30 mouse cellular contexts compared by ENCODE assay signal in genomic region chr3:60519337-60519736, GRCm38 (mm10). TPM values are rescaled to one million over a fixed set of nuclear protein-coding genes. Genes with fewer than 3 reads are reported as not detected.
DNase-seq lines count a peak whose midpoint lies in the region; ATAC-seq and TF ChIP-seq lines count a peak whose summit lies in the region.
"Had no signal": no experiment of that assay in that cellular context is flagged by ENCODE, and none has a peak within 500 bp of the region (broad histone marks: within the 10 kb centered on the region; RNA-seq: fewer than 3 reads in every experiment).

No protein-coding gene starts in this region.

- no peak overlapping the region for H3K4me3 ChIP-seq in heart, postnatal 0 days (ENCODE audit: low read depth, low read length)
- H3K4me3 ChIP-seq in forebrain, embryonic 14.5 days (ENCODE audit: low read depth, low read length): no peak overlapping the region
- H3K4me3 ChIP-seq: embryonic facial prominence, embryonic 10.5 days; embryonic facial prominence, embryonic 15.5 days; forebrain, embryonic 12.5 days; heart, adult 2 months; heart, embryonic 13.5 days; hindbrain, embryonic 12.5 days; kidney, embryonic 15.5 days; layer of hippocampus, adult 2 months; left cerebral cortex, adult 2 months; limb, embryonic 13.5 days; lung, embryonic 15.5 days; midbrain, embryonic 10.5 days; midbrain, embryonic 15.5 days had no signal

- H3K36me3 ChIP-seq in heart, postnatal 0 days (replicated peaks; ENCODE audit: control insufficient read depth, insufficient read depth, low read length): no peaks in the 10 kb centered on the region
- H3K36me3 ChIP-seq in forebrain, embryonic 14.5 days (ENCODE audit: control insufficient read depth, insufficient read depth, low read length): no peaks in the 10 kb centered on the region
- H3K36me3 ChIP-seq: embryonic facial prominence, embryonic 10.5 days; embryonic facial prominence, embryonic 15.5 days; forebrain, embryonic 12.5 days; heart, embryonic 13.5 days; hindbrain, embryonic 12.5 days; kidney, embryonic 15.5 days; limb, embryonic 13.5 days; lung, embryonic 15.5 days; midbrain, embryonic 10.5 days; midbrain, embryonic 15.5 days had no signal

- intact Hi-C loops in heart, postnatal 10 days (cut with DNase I): no loop called here

- WGBS in heart, postnatal 0 days: 60% methylated on average over 3 of the region's 3 CpGs
- WGBS in forebrain, embryonic 14.5 days: 79% methylated on average over 3 of the region's 3 CpGs

- H3K4me1 ChIP-seq in heart, postnatal 0 days (ENCODE audit: control insufficient read depth, insufficient read depth): peaks cover 33% of the 10 kb centered on the region
- peaks cover 2% of the 10 kb centered on the region; the same call in 1 of the 2 replicates for H3K4me1 ChIP-seq in forebrain, embryonic 14.5 days (ENCODE audit: control insufficient read depth, insufficient read depth, low read length)
- H3K4me1 ChIP-seq: hindbrain, embryonic 12.5 days; midbrain, embryonic 15.5 days had no signal

- no peak overlapping the region for H3K4me2 ChIP-seq in heart, postnatal 0 days (ENCODE audit: low read depth, low read length)
- H3K4me2 ChIP-seq in forebrain, embryonic 14.5 days (ENCODE audit: low read length): no peak overlapping the region
- H3K4me2 ChIP-seq: embryonic facial prominence, embryonic 15.5 days; forebrain, embryonic 12.5 days; heart, embryonic 13.5 days; hindbrain, embryonic 12.5 days; kidney, embryonic 15.5 days; limb, embryonic 13.5 days; liver, embryonic 11.5 days; lung, embryonic 15.5 days; midbrain, embryonic 15.5 days had no signal

- H3K9ac ChIP-seq in heart, postnatal 0 days (replicated peaks; ENCODE audit: low read depth, low read length): no peak overlapping the region
- H3K9ac ChIP-seq in forebrain, embryonic 14.5 days (ENCODE audit: low read length): no peak overlapping the region
- H3K9ac ChIP-seq: embryonic facial prominence, embryonic 15.5 days; forebrain, embryonic 12.5 days; heart, embryonic 13.5 days; hindbrain, embryonic 12.5 days; kidney, embryonic 15.5 days; limb, embryonic 13.5 days; lung, embryonic 15.5 days; midbrain, embryonic 15.5 days had no signal

- H3K27ac ChIP-seq in heart, postnatal 0 days (ENCODE audit: low read depth): 0 out of 2 replicates have a peak overlapping the region, but pooled peaks have one; percentile 11
- no peak overlapping the region for H3K27ac ChIP-seq in forebrain, embryonic 14.5 days (ENCODE audit: low read depth, low read length)
- H3K27ac ChIP-seq: embryonic facial prominence, embryonic 10.5 days; embryonic facial prominence, embryonic 15.5 days; forebrain, embryonic 12.5 days; heart, embryonic 13.5 days; hindbrain, embryonic 12.5 days; kidney, embryonic 15.5 days; layer of hippocampus, adult 2 months; left cerebral cortex, adult 2 months; limb, embryonic 13.5 days; lung, embryonic 15.5 days; midbrain, embryonic 10.5 days; midbrain, embryonic 15.5 days had no signal

- no peaks in the 10 kb centered on the region for H3K9me3 ChIP-seq in heart, postnatal 0 days (replicated peaks; ENCODE audit: control insufficient read depth, low read length)
- no peaks in the 10 kb centered on the region for H3K9me3 ChIP-seq in forebrain, embryonic 14.5 days (replicated peaks; ENCODE audit: control insufficient read depth, low read length)
- H3K9me3 ChIP-seq: embryonic facial prominence, embryonic 10.5 days; embryonic facial prominence, embryonic 15.5 days; forebrain, embryonic 12.5 days; heart, embryonic 13.5 days; hindbrain, embryonic 12.5 days; kidney, embryonic 15.5 days; limb, embryonic 13.5 days; lung, embryonic 15.5 days; midbrain, embryonic 10.5 days; midbrain, embryonic 15.5 days had no signal

- 0 out of 2 replicates have a peak, but pooled peaks have one; percentile 32 for TF ChIP-seq EP300 in heart, postnatal 0 days (IDR thresholded peaks at IDR 0.05; ENCODE audit: low read depth)

- no peak for ATAC-seq in heart, postnatal 0 days (ENCODE audit: insufficient read depth, low read depth)
- peak; percentile 22 for ATAC-seq in CD4-positive, CD25-positive, alpha-beta regulatory T cell, adult 4 months
- ATAC-seq in forebrain, embryonic 14.5 days: no peak
- ATAC-seq: midbrain, embryonic 15.5 days had no signal

- TF ChIP-seq CTCF in heart, postnatal 0 days (IDR thresholded peaks at IDR 0.05; ENCODE audit: low read depth): no peak

- no peaks in the 10 kb centered on the region for H3K27me3 ChIP-seq in heart, postnatal 0 days (ENCODE audit: control insufficient read depth, insufficient read depth, low read length)
- H3K27me3 ChIP-seq in forebrain, embryonic 14.5 days (replicated peaks; ENCODE audit: control insufficient read depth, insufficient read depth, low read length): no peaks in the 10 kb centered on the region
- H3K27me3 ChIP-seq: CH12.LX; embryonic facial prominence, embryonic 15.5 days; forebrain, embryonic 12.5 days; heart, embryonic 13.5 days; hindbrain, embryonic 12.5 days; kidney, embryonic 15.5 days; limb, embryonic 13.5 days; lung, embryonic 15.5 days; midbrain, embryonic 15.5 days had no signal

- DNase-seq in heart, postnatal 0 days (ENCODE audit: low spot score): no peak
- no peak for DNase-seq in heart, postnatal 10 days
- DNase-seq in induced T-regulatory cell, adult 2 months (ENCODE audit: low read depth): peak; percentile 69
- no peak for DNase-seq in urinary bladder, postnatal 4 days (ENCODE audit: low spot score in 2 of 2)
- no peak for DNase-seq in forebrain, embryonic 14.5 days (ENCODE audit: low spot score)
- no peak for DNase-seq in lung, postnatal 36 days
- DNase-seq: adrenal gland, adult 8-10 months; cerebellum, adult 2 months; cerebellum, postnatal 14 days; gastrocnemius, postnatal 36 days; heart, adult 2 months; kidney, adult 11 months; kidney, postnatal 36 days; lung, postnatal 4 days; right cerebral cortex, postnatal 4 days had no signal

RNA-seq across cellular contexts. Expression of gene Mbnl1, which starts 46.7 kb away (rescaled TPM):
- total RNA-seq in heart, postnatal 0 days (2014; rRNA removed; ENCODE audit: low replicate concordance): 94.9 and 140 TPM in 2 replicates
- polyA plus RNA-seq in heart, postnatal 0 days (2015; fragmentation: Nextera tagmentation; extraction: Ambion mirVana): 70.7 and 70.8 TPM in 2 replicates
- total RNA-seq in heart, postnatal 10 days (2021): 100 to 1,000 TPM; 185 to 187 TPM
- polyA plus RNA-seq in CD4-positive, CD25-positive, alpha-beta regulatory T cell, adult 4 months (2017; shearing (Covaris generic)): 1,000 to 10,000 TPM in 1 of 2 experiments, 100 to 1,000 TPM in 1; 862 to 1,011 TPM
- 43.9 and 56.0 TPM in 2 replicates for polyA plus RNA-seq in forebrain, embryonic 14.5 days (2014; fragmentation: Nextera tagmentation; extraction: Ambion mirVana)

Comparison
In these comparisons a context has a peak if more than half of its experiments do, and no peak if none do; other contexts are left out.
1. RNA of gene Mbnl1, which starts 46.7 kb away (polyA plus RNA-seq): 862 to 1,011 TPM in CD4-positive, CD25-positive, alpha-beta regulatory T cell, adult 4 months; 70.7 to 70.8 TPM in heart, postnatal 0 days and 43.9 to 56.0 TPM in forebrain, embryonic 14.5 days; every median in the first group is over 10 times any median in the second.